Mouse (Mus musculus): ENCODE measurements at regions not wholly inside any gene's neighbourhood (a gene's known extent, or its start where the extent isn't known, plus 50 kb on each side); places are given as distances from the start of the nearest gene placed in this dataset.
A peak's percentile ranks its signal among the peaks of the same experiment; 100 is the strongest.

DNA sequence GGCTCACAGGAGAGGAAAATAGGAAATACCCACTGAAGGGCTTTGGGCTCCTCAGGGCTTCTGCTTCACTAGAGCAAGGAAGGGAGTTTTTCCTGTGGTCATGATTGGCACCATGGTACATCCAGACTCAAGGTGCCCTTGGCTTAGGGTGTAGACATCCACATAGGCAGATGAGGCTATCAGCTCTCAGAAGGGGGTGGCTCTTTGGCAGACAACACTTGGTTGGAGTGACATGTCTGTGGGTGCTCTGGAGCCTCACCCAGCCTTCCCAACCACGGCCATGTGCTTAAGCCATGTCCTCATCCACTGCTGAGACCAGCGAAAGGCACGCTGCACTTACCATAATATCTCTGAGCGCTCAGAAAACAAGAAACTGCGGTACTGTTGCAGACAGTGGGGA lies 77.8 kb upstream of the 1700025G04Rik start:
- no peak for DNase-seq (ENCODE audit: low read depth, low spot score)

DNA sequence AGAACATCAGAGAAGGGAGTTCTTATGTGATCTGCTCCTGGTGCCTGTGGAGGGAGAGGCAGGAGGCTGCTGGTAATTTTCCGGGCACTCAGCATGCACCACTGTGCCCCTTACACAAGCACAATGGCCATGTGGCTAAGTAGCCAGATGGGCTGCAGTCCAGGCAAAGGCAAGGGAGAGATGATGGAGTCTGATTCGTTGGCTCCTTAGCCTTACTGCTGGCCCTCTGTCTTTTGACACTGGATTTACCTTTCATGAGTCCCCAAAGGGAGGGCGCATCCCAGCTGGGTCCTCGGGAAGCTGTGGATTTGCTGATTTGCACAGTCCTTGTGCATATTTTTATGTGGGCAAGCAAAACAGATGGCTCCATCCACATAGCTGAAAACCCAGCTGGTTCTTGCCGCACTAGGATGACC lies 75.6 kb upstream of the 1700025G04Rik start:
- no peak for DNase-seq (ENCODE audit: low read depth, low spot score)

DNA sequence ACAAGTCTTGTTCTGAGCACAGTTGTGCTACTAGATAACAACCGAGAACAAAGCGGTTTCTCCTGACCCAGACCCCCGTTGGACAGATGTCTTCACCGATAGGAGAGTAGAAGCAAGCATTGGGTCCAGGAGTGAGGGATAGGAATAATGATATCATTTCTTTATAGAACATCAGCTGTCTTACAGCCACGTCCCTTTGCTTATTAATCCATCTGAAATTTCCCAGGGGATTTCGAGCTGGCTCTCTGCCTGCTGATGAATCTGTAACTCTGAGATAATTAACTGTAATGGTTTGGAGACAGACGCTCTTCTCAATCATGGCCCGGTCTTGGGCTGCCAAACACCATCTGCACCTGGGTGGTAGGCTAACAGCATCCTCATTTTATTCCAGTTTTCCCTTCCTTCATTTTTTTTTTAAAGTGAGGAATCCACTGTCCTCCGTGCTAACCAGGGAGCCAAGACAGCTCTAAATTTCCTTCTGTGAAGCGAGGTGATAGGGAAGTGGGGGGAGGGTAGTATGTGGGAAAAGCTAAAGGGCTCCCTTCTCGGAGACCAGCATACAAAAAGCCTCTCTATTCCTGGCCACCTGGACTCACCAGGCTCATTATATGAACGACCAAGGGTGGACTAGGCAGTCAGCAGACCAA lies 75.0 kb upstream of the 1700025G04Rik start:
- no peak for DNase-seq (ENCODE audit: low read depth, low spot score)

DNA sequence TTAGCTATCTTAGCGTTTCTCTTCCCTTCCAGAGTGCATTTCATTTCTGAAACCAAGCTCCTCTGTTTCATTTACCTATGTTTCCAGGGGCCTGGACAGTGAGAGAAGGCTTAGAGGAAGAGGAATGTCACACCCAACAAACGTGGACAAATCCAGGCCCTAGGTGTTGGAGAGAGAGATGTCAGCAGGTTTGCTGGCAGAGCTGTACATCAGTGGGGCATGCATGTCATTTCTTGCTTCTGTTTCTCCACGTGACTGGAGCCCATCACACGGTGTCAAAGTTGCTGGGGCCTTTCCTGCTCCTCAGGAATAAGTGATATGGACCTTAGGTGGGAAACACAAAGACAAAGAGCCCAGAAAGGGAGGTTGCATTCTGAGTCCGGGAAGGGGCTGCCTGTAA lies 74.3 kb upstream of the 1700025G04Rik start:
- DNase-seq (ENCODE audit: low read depth, low spot score): no peak

DNA sequence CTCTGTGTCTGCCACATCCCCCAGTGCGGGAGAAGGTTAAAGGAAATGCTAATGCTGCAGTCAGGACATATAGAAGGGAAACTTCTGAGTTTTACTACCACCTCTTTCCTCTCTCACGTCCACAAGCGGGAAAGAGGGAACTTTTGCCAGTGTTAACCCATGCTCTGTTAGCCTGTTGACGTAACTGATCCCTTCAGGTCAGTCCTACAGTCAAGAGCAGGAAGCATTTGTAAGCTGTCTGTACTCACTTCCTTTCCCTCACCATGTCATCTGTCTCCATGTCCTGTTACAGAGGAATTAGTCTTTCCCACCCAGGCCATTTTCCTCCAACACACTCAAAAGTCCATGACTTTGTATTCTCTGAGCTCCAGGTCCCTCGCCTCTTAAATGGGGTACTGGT lies 62.5 kb upstream of the 1700025G04Rik start:
- DNase-seq (ENCODE audit: low read depth, low spot score): peak; percentile 29

DNA sequence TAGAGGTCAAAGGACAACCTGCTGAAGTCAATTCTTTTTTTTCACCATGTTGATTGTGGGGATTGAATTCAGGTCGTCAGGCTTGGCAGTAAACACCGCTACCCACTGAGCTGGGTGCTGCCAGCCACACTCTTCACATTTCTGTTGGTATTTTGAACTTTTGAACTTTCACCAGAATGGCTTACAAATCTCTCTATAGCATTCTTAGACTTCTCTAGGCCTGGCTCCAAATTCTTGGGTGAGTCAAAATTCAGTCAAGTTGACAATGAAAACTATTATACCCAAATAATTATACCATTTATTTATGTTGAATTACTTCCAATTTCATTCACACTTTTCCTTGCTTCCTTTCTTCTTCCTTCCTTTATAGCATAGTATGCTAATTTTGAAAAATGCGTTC lies 58.8 kb upstream of the 1700025G04Rik start:
- DNase-seq (ENCODE audit: low read depth, low spot score): no peak

DNA sequence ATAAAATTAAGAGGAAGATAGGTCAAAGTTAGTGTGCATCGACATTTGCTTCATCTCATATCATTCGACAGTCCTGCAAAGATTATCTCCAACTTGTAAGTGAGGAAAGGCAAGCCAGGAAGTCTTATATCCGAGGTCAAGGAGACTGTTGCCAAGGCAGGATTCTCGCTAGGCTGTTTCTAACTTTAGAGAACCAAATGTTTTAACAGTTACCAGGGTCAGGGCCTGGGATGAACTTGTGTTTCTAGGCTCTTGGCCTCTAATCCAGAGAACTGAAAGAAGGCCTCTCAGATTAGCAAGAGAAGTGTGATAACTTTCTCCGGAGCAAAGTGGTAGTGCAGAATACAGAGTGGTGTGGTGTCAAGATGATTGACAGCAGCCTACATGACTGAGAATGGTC lies 50.2 kb upstream of the 1700025G04Rik start:
- no peak for DNase-seq (ENCODE audit: low read depth, low spot score)

Data from CD4-positive, CD25-positive, alpha-beta regulatory T cell, adult 2 months (primary cell).